Comparison of ENCODE assay signal across 8 mouse cellular contexts in the genomic region with DNA sequence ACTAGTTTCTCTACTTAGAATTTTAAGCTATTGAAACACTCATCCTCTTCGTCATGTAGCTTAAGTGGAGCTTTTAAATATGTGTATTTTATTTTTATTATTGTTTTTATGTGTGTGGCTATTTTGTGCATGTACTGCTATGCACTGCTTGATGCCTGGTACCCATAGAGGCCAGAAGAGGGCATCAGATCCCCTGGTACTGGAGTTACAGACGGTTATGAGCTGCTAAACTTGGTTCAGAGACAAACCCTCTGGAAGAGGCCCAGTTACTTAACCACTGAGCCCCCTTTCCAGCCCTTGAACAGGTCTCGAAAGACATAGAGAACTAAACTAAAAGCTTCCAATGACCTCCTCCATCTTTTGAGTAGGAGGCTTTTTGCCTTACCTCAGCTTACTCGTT. TPM values are rescaled to one million over a fixed set of nuclear protein-coding genes. Genes with fewer than 3 reads are reported as not detected.
DNase-seq lines count a peak whose midpoint lies in the region; TF ChIP-seq lines count a peak whose summit lies in the region.

No protein-coding gene starts in this region.

- H3K27me3 ChIP-seq in embryonic facial prominence, embryonic 10.5 days (replicated peaks; ENCODE audit: low read depth, poor library complexity, severe bottlenecking), result no peaks in the 10 kb centered on the region

- peak; percentile 45 for DNase-seq in adrenal gland, postnatal 10 days
- no peak for DNase-seq in adrenal gland, postnatal 4 days (ENCODE audit: low spot score in 2 of 2)
- no peak for DNase-seq in left cerebral cortex, adult 2 months (ENCODE audit: extremely low spot score in 1 of 2, low spot score in 2 of 2)
- no peak for DNase-seq in left cerebral cortex, adult 11 months (ENCODE audit: low spot score)
- DNase-seq in embryonic facial prominence, embryonic 10.5 days (ENCODE audit: low spot score), result peak; percentile 41
- DNase-seq in lung, postnatal 36 days, result peak; percentile 74
- no peak for DNase-seq in right cerebral cortex, adult 2 months (ENCODE audit: low spot score in 2 of 2)
- no peak for DNase-seq in frontal cortex, postnatal 10 days (ENCODE audit: low spot score in 2 of 2)

- no peaks in the 10 kb centered on the region for H3K36me3 ChIP-seq in embryonic facial prominence, embryonic 10.5 days (replicated peaks)

- no peak overlapping the region for H3K4me3 ChIP-seq in left cerebral cortex, adult 2 months
- no peak overlapping the region for H3K4me3 ChIP-seq in embryonic facial prominence, embryonic 10.5 days

- H3K9me3 ChIP-seq in embryonic facial prominence, embryonic 10.5 days, result no peaks in the 10 kb centered on the region

- H3K27ac ChIP-seq in left cerebral cortex, adult 2 months, result no peak overlapping the region
- H3K27ac ChIP-seq in embryonic facial prominence, embryonic 10.5 days (replicated peaks), result no peak overlapping the region

- whole genome bisulfite sequencing in embryonic facial prominence, embryonic 10.5 days, result 56% methylated on average over 4 of the region's 4 CpGs

- H3K4me1 ChIP-seq in embryonic facial prominence, embryonic 10.5 days, result no peaks in the 10 kb centered on the region

- intact Hi-C loops in left cerebral cortex, adult 2 months (cut with DNase I), result loop anchor here (5.0 kb wide), 1 partner anchor 419 kb away; no protein-coding TSS in a partner anchor

- peak; percentile 59 for TF ChIP-seq CTCF in left cerebral cortex, adult 2 months (IDR thresholded peaks at IDR 0.05)

RNA-seq across cellular contexts. Expression of a gene that starts 30.0 kb away (rescaled TPM):
- 100 to 1,000 TPM; 262 to 303 TPM for total RNA-seq in adrenal gland, postnatal 10 days (2021)
- total RNA-seq in adrenal gland, postnatal 4 days (2021), result 100 to 1,000 TPM; 275 to 318 TPM
- total RNA-seq in left cerebral cortex, adult 2 months (2021), result 100 to 1,000 TPM; 601 to 602 TPM
- 64.7 and 66.6 TPM in 2 replicates for polyA plus RNA-seq in embryonic facial prominence, embryonic 10.5 days (2016; fragmentation: Nextera tagmentation; extraction: Ambion mirVana)

Comparison
In these comparisons a context has a peak if more than half of its experiments do, and no peak if none do; other contexts are left out.
1. DNase-seq: peak in adrenal gland, postnatal 10 days (single experiment), embryonic facial prominence, embryonic 10.5 days (single experiment) and lung, postnatal 36 days (single experiment); none in adrenal gland, postnatal 4 days (0 of 2), left cerebral cortex, adult 2 months (0 of 2), left cerebral cortex, adult 11 months (single experiment), right cerebral cortex, adult 2 months (0 of 2) and frontal cortex, postnatal 10 days (0 of 2).